Mouse (Mus musculus): Measurements from ENCODE around the gene Cenpa.

The Cenpa gene

DNA sequence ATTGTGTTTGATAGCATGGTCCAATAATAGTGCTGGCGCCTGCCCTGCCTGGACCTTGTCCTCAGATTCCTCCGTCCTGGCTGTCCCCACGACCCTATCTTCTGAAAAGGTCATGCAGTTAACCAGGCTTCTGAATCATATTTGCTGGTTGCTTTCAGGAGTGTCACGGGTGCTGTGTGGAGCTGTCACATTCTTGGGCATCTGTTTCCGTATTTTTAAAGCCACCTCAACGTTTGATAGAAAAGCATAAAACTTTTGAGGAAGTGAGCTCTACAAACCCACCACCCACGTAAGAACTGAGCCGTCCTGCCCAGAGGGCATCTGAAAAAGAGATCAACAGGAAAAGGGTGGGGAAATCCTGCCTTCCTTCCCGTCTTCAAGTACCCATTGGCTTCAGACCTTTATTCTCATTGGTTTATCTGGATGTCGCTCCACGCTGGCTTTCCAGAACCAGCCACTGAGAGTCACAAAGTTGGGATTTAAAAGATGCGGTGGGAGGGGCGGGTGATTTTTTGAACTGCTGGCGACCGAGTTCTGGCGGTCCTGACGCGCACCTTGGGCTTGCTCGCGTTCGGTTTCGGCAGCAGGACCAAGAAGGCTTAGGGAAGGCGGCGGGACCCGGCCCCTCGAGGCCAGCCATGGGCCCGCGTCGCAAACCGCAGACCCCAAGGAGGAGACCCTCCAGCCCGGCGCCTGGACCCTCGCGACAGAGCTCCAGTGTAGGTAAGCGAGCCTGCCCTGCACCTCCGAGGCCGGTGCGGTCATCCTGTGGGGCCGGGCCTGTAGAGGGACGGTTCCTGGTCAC lies at the start of gene Cenpa:
Cenpa (plus strand) TSS at position 387 of the 805 bp plus-strand sequence.
- peak; percentile 95 for DNase-seq (ENCODE audit: low spot score)

- no peak for DNase-seq (ENCODE audit: low spot score)
Measured at GRCm38 (mm10) chr5:30617357-30617756, 49.2 kb upstream of the Cenpa start.

GRCm38 (mm10) chr5:30617851-30618250 lies 48.7 kb upstream of the Cenpa start:
- no peak for DNase-seq (ENCODE audit: low spot score)

- DNase-seq (ENCODE audit: low spot score): no peak
Measured at GRCm38 (mm10) chr5:30618376-30619003, 48.1 kb upstream of the Cenpa start.

DNA sequence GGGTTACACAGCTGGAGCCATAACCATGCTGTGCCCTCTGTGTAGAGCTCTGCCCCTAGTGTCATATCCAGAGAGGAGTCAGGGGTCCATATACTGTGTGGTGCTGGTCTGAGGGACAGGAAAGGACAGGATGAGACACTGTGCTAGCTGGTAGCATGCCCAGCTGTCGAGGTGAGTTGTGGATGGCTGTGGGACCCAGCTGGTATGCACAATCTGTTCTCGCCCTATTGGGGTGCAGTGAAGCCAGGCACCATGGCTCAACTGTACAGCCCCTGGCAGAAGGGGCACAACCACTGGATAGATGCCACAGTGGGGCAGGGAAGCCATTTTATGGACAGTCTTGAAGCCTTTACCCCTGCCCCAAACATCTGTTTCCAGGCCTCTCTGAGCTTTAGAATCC lies 47.4 kb upstream of the Cenpa start:
- no peak for DNase-seq (ENCODE audit: low spot score)

GRCm38 (mm10) chr5:30620567-30620966 lies 46.0 kb upstream of the Cenpa start:
- DNase-seq (ENCODE audit: low spot score): no peak

- DNase-seq (ENCODE audit: low spot score): no peak
Measured at GRCm38 (mm10) chr5:30621211-30621790, 45.3 kb upstream of the Cenpa start.

- no peak for DNase-seq (ENCODE audit: low spot score)
Measured at GRCm38 (mm10) chr5:30621844-30622176, 44.8 kb upstream of the Cenpa start.

DNA sequence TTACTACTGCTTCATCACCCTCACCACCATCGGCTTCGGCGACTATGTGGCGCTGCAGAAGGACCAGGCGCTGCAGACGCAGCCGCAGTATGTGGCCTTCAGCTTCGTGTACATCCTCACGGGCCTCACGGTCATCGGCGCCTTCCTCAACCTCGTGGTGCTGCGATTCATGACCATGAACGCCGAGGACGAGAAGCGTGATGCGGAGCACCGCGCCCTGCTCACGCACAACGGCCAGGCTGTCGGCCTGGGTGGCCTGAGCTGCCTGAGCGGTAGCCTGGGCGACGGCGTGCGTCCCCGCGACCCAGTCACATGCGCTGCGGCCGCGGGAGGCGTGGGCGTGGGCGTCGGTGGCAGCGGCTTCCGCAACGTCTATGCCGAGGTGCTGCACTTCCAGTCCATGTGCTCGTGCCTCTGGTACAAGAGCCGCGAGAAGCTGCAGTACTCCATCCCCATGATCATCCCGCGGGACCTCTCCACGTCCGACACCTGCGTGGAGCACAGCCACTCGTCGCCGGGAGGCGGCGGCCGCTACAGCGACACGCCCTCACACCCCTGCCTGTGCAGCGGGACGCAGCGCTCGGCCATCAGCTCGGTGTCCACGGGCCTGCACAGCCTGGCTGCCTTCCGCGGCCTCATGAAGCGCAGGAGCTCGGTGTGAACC lies 44.3 kb upstream of the Cenpa start:
- no peak for DNase-seq (ENCODE audit: low spot score)

- no peak for DNase-seq (ENCODE audit: low spot score)
Measured at GRCm38 (mm10) chr5:30622841-30623185, 43.8 kb upstream of the Cenpa start.

- no peak for DNase-seq (ENCODE audit: low spot score)
Measured at GRCm38 (mm10) chr5:30623380-30623779, 43.2 kb upstream of the Cenpa start.

DNA sequence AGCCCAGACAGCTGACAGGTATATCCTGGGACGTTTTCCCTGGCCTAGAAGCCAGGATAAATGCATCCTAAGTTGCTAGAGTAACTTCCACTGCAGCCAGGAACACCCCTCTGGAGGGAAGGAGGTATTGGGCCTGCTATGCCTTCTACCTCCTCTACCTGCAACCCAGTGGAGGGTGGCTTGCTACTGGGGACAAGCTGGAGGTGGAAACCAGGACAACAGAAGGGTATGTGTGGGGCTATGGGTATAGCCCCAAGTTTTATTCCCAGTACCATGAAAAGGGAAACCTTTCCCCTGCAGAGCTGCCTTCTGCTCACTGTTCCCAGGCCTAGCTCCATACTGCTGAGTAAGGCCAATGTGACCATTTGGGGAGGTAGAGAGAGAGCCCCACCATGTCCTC lies 42.3 kb upstream of the Cenpa start:
- no peak for DNase-seq (ENCODE audit: low spot score)

GRCm38 (mm10) chr5:30624908-30625307 lies 41.7 kb upstream of the Cenpa start:
- DNase-seq (ENCODE audit: low spot score): no peak

GRCm38 (mm10) chr5:30625379-30625778 lies 41.2 kb upstream of the Cenpa start:
- DNase-seq (ENCODE audit: low spot score): no peak

DNA sequence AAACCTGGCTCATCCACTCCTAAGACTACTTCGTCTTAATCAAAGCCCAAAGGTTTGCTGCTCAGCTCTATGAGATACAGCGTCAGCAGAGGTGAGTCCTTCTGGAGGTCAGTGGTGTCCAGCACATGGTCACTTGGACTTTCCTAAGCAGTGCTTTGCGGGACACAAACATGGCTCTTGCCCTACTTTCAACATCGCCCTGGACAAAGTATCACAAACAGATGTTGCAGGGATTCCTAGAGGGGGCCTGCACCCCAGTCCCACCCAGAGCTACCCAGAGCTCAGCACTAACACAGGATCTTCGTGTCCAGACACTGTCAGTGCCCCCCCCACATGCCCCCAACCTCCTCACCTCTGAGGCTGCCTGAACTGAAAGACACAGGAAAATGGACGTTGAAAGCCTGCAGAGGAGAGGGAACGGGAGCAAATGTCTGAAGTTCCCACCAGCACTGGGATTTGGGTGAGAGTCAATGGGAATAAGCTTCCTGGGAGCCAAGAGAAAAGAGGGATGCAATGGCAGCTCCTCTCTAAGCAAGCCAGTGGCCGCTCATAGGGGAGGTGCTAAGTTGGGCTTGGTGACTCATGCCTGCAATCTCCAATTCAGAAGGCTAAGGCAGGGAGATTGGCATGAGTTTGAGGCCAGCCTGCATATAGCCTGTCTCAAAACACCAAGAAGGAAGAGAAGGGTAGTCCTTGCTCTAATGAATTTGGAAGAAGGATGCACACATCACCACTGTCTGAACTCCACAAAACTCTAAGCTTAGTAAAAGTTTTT lies 40.1 kb upstream of the Cenpa start:
- DNase-seq (ENCODE audit: low spot score): no peak

- no peak for DNase-seq (ENCODE audit: low spot score)
Measured at GRCm38 (mm10) chr5:30628511-30628910, 38.1 kb upstream of the Cenpa start.

DNA sequence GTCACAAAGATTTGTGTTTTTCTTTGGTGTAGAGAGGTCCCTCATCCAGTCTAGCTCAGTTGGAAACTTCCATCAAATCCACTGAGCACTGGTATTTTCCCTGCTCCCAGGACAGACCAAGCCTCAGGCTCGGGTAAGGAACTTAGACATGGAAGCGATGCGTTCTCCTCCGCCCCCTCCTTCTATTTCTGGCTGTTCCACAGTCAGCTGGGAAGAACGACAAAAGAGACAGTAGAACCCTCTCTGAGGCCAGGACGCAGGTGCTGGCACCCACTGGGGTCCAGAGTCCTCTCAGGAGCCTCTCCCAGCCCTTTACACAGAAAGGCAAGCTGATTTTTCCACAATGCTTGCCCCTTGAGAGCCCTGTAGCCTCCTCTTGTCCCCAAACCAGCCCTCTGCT lies 36.2 kb upstream of the Cenpa start:
- DNase-seq (ENCODE audit: low spot score): no peak

DNA sequence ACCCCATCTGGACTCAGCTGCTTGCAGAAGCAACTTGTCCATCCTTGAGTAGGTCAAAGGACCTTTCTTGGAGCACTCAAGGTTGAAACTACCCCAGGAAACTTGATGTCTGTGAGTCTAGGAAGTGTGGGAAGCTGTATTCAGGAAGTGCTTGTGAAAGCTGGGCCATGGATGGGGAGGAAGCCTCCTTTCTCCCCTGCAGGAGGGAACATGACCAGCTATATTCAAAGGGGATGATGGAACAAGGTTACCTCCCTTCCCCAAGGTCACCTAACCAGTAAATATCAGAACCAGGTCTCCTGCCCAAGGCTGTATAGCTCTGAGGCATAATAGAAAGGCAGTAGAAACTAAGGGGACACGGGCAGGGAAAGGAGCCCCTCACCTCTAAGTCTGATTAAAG lies 34.4 kb upstream of the Cenpa start:
- DNase-seq (ENCODE audit: low spot score): no peak

DNA sequence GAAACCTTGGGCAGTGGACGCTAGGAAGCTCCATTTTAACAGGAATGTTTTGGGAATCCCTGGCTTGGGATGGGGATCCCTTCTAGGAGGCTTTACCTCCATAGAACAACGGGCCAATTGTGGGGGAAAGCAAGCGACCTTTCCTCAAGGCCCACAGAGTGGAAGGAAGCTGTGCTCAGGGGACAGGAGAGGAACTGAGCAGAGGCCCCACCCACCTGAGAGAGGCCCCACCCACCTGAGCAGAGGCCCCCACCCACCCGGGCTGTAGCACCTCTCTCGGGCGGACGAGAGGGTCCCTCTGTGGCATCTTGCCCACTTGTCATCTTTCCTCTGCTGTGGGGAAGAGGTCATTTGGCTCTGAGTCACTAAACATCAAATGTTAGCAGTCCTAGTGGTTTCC lies 29.6 kb upstream of the Cenpa start:
- DNase-seq (ENCODE audit: low spot score): no peak

DNA sequence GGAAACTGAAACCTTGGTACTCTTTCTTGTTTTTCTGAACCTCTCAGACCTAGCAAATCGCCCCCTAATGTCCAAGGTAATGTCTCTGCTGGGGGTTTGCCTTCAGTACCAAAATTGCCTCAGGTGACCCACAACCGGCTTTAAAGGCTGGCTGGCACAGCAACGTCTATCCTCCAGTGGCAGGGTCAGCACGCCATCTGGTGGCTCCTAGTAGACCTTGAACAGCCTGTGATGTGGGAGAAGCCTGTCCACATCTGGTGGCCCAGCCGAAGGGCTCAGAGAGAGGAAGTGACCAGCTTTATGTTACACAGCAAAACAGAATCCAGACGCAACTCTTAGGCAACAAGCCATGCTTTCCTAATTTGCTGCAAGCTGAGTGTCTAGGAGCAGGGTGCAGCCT lies 28.5 kb upstream of the Cenpa start:
- peak; percentile 83 for DNase-seq (ENCODE audit: low spot score)

DNA sequence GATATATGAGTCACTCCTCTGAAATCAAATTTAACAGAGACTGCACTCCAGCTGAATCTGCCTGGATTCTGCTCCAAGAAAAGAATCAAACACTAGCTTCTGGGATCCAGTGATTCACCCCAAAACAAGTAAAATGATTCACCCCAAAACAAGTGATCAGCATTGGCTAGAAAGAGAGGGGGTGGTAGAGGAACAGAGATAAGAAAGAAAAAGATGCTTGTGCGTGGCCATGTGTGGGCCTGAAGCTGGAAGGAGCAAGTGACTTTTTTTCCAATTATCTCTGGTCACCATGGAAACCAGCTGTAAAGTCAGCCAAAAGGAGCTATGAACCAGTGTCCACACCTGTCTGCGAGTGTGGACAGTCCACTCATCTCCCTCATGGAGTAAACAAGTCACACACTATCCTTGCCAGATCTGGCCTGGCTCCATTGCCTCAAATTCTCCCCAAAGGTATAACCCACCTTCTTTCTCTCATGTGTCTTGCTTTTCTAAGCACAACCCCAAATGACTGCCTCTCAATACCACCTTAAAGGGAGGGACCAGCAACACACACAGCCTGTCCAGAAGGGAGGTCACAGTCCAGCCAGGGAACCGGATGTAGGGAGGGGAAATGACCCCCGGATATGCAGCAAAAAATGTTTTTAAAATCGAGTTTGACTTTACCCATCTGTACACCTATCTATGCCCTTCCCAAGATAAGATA lies 22.9 kb upstream of the Cenpa start:
- DNase-seq (ENCODE audit: low spot score): peak; percentile 41

GRCm38 (mm10) chr5:30646036-30646435 lies 20.5 kb upstream of the Cenpa start:
- DNase-seq (ENCODE audit: low spot score): no peak

Measured in layer of hippocampus, adult 11-12 months (tissue).